Mouse (Mus musculus) erythroblast, adult 5-6 weeks (primary cell): ENCODE data around the gene Rpusd4. TPM values are rescaled to one million over a fixed set of nuclear protein-coding genes. Genes with fewer than 3 reads are reported as not detected.

ENCODE experiments used
- ATAC-seq: replicated peaks from 2 replicates; pipeline ENCODE4 v1.8.0; 2016; ENCODE audit warnings: moderate number of reproducible peaks, mild to moderate bottlenecking, moderate TSS enrichment, inconsistent platforms; ENCODE audit not compliant: poor library complexity, low FRiP score, severe bottlenecking
- total RNA-seq, 2 experiments: library from RNA; stranded (forward) in 1 of 2; stranded (reverse) in 1 of 2; fragments of 150-400 nt in 1 of 2; fragments of 200-764, 138-1000 nt in 1 of 2; gene quantifications; 2 replicates each; pipeline versions ENCODE4 v1.2.3 to v1.2.4; 2015 to 2017; ENCODE audit warnings: low replicate concordance in 2 of 2

Gene Rpusd4
- total RNA-seq, 2 experiments from 2014 or later: 0.77 to 9.4 TPM

DNA sequence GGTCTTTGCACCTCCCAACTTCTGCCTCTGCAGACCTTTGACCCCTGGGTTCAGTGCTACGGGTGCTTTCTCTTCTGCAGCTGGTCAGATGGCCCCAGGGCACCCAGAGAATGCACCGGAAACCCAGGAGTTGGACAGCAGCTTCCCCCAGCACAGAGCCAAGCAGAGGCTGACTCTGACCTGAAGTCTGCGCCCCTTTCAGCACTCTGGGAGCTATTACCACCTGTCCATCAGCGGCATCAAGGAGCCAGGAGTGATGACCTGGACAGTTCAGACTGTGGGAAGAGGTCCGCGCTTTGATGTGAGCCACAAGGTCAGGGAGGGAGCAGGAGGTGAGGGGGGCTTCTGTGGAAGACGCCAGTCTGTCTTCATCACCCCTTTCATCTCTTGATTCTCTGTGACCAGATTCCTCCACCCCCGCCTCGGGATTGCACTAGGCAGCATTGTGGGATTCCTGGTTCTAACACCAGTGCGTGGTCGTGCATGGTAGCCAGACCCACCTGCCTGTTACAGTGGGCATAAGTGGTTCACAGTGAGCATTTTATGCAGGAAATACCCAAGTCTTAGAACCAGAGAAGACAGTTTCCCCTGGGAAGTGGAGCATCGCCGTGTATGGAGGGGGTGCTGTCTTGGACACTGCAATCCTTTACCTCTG, 15.9 kb downstream of the Rpusd4 start:
- no peak for ATAC-seq

DNA sequence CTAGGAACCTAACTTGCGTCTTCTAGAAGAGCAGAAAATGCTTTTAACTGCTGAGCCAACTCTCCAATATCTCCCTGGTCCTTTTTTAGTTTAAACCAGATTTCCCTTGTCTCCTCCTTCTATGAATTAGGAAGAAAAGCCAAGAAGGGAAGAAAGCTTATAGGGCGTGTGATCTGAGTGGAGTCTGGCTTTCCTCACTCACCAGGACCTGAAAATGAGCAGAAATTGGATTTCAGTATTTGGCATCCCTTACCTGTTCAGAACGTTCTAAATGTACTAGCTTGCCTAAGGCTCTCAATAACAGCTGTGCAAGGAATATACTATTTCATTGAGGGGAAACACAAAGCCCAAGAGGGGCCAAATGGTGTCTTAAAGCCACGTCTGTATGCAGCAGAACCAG, 16.7 kb downstream of the Rpusd4 start:
- ATAC-seq: no peak

DNA sequence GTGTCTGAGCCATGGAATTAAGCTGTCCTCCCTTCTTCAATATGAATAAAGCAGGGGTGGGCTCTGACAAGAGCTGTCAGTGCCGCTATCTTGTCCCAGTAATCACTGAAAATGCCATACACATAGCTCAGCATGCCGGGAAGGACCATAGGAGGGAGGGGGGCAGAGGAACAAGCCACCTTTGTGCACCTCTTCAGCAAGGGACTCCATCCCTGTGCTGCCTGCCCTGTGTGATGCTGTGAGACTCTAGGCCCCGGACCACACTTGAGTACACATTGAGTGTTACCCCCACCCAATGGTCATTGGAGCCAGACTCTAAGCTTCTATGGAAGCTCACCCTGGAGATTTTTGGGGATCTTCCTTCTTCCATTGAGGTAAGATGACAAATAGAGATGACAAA, 18.7 kb downstream of the Rpusd4 start:
- ATAC-seq: no peak

DNA sequence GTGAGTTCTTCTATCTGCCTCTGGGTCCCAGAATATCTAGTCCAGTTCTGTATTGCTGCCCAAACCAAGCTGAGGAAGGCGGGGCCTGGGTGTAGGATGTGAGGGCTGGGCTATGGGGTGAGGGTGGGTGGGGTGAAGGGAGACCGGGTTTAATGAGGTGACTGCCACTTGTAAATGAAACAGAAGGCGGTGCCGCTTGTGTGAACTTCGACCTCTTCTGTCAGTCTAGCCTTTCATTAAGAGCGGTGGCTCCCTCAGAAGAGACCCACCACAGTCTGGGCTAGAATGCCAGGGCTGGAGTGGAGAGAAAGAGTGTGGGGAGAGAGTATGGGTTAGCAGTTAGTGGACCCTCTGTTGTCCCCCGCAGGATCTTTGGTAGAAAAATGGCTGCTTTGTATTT, 22.3 kb downstream of the Rpusd4 start:
- no peak for ATAC-seq

DNA sequence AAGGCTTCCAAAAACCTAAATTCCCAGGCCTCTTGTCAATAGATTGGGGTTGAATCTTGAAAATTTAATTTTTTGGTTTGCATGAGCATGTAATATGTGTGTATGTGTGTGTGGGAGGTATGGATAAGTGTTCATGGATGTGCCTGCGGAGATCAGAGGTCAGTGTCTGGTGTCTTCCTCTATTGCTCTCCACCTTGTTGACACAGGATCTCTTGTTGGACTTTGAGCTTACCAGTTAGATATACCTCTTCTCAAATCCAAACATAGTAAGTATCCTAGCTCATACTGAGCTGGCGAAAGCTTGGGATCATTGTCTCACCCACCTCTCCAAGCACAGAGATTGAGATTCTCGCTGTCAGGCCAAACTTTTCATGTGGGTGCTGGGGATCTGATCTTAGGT, 22.8 kb downstream of the Rpusd4 start:
- ATAC-seq: no peak

DNA sequence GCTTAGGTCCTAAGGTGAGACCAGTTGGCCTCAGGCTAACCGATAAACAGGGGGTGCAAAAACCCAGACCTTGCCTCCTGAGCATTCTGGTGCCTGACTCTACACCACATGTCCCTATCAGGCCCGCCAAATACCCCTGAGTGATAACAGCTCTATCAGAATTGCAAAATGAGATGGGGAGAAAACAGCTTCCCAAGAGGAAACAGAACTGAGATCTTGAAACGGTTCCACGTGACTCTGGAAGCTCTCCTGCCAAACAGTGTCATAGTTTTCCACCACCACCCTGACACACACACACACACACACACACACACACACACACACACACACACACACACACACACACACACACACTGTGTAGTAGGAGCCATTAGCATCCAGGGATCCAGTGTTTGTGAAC, 23.3 kb downstream of the Rpusd4 start:
- ATAC-seq: no peak

DNA sequence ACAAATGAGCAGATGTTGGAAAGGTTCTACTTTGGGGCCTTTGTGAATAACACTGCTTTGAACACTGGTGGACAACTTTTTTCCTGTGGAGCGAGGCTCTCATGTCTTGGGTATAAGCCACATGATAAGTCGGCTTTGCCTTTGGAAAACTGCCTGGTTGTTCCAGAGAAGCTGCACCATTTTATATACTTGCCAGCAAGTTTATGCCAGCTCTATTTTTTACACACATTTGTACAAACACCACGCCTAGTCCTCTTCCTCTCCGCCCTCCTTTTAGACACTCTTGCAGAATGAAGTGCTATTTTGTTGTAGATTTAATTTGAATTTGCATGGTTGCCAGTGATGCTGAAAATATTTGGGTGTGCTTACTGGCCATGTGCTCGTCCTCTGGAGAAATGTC, 25.8 kb downstream of the Rpusd4 start:
- ATAC-seq: no peak

DNA sequence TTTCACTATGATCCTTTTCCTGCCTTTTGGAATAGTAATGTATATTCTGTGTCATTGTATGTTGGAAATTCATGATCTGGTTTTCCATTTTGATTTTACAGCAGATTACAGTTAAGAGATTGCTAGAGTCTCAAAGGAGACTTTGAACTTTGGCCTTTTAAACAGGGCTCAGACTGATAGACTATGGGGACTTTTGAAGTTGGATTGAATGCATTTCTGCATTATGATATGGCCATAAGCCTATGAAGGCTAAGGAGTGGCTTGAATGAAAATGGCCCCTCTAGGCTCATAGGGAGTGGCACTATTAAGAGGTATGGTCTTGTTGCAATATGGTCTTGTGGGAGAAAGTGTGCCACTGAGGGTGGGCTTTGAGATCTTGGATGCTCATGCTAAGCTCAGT, 30.1 kb downstream of the Rpusd4 start:
- ATAC-seq: no peak

DNA sequence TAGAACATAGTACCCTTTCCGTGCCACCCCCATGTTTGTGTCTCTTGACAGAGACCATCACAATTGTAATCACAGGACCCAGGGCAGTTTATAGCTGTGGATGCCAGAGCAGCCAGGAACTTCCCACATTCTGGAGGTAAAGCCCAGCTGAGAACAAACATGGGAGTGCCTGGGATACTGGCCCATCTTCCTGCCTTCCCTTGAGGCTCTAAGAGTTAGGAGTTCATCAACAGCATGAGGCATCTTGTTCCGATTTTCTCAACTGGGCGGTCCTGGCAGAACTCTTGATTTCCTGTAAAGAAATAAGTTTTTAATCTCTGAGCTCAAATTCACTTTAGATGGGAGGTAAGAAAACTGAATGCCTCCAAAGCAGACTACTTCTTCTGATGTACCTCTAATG, 34.5 kb downstream of the Rpusd4 start:
- no peak for ATAC-seq

DNA sequence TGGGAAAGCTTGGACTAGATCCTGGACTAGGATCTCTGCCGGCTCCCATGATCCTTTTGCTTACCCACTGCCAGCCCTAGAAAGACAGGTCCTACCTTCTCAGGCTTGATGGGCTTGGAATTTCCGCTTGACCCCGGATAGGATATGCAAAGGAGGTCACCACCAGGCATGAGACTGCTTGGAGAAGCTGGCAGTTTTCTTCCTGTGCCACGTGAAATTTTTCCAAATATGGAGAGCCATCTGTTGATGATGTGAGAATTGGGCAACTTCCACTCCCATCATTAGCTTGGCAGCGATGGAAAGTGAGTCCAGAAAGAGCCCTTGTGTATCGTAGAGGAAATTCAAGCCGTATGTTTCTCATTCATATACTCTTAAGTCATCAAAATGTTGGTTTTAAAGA, 39.8 kb downstream of the Rpusd4 start:
- no peak for ATAC-seq

DNA sequence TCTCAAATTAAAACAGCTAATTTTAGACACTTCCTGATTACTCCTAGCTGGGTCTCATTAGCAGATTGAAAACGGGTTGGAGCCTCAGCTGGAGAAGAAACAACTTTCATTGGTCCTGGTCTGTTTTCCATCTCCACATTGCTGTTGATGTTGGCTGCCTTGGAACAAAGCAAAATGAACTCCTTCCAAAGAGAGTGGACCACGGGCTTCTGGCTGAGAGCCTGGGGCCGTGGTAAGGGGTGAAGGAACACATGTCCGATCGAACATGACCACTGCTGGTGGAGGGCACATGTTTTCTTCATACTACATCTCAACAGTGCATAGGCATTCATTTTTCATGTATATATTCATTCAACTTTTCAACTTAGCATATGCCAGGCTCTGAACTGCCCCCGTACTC, 42.7 kb downstream of the Rpusd4 start:
- ATAC-seq: no peak

DNA sequence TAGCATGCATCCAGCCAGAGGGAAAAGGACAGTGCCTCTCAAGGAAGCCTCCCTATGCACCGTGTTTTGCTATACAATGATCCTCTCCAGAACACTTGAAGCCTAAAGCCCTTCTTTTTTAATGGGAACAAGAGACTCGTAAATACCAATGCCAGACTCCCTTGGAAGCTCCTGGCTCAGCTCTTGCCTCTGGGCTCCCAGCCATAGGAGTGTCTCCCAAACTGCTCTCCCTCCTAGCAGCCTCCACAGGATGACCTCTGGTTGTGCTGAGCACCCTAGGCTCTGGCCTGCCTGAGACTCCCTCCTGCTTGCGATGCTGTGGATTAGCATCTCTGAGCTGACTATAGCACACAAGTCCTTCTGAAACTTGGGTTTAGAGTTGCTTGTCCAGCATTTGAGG, 44.9 kb downstream of the Rpusd4 start:
- no peak for ATAC-seq

DNA sequence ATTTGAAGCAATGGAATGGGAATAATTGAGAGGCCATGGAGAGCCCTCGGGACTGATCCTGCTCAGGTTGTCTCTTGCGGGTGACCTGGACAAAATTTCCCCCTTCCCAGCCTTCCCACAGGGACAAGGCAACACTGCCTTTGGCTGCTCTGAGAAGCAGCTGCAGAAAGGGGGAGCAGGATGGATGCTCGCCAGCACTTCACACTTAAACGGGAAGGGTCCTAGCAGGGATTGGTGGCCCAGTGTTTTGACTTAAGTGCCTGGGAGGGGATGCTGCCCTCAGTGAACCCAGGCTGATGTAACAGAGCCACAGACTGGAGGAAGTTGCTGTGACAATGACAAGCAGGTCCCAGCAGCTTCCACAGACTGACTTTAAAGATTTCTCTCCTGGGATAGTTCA, 45.9 kb downstream of the Rpusd4 start:
- no peak for ATAC-seq

DNA sequence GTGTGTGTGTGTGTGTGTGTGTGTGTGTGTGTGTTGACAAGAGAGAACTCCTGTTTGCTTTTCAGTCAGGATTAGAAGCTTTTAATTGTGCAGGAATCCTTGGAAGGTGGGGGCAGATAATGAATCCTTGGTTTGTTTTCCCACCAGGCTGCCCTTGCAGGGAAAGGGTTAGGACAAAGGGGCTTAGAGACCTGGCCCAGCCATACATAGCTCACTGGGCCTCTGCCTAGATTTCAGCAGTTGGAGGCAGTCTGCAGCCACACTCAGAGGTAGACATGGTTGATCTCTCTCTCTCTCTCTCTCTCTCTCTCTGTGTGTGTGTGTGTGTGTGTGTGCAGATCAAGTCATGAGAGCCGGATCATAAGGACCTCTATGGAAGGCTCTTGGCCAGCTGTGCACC, 46.6 kb downstream of the Rpusd4 start:
- ATAC-seq: no peak

DNA sequence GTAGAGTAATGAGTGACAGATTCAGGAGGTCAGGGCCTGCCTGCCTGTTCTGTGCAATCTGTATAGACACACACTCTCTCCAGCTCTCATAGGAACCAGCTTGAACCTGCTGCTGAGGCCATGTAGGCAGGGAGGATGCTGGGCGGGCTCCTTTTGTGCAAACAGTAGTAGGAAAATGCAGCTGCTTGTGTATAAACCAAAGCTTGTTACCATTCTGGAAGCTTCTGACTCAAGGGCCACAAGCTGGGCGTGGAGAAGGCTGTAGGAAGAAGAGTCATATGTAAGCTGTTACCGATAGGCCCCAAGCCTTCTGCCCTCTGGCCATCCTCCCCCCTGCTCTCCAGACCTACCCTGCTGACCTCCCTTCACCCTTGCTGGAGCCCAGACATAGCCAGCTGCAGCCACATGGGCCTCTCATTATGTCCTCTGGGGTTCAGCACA, 49.1 kb downstream of the Rpusd4 start:
- no peak for ATAC-seq

DNA sequence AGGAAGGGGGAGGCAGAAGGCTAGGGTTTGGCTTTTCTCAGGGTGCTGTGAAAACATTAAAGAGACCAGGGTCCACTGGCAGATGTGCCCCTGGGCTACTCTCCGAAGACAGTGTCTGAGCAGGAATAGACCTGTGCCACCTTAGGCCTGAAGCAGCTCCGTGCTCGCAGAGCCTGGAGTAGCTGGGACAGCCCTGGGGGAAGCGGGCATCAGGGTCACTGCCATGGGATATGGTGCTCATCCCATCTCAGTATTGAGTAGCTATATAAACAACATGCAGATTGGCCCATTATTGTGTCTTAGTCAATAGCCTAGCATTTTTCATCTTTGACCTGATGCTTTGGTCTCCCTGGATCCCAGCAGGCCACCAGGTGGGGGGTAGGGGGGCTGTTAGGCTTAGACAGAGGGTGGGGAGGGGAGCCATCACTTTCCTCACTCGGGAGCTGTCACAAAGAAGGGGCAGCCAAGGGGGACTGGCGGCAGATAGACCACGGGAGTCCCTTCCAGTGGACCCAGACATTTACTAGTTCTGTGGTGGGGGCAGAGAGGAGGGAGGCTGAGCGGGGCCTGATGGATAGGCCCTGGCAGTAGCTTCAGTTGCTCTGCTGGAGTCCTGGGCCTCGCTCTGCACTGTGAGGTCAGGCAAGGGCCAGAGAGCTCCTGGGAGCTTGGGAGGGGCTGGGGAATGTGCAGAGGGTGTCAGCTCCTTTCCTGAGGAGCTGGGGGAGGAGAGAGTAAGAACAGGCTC, 49.7 kb downstream of the Rpusd4 start:
- no peak for ATAC-seq

DNA sequence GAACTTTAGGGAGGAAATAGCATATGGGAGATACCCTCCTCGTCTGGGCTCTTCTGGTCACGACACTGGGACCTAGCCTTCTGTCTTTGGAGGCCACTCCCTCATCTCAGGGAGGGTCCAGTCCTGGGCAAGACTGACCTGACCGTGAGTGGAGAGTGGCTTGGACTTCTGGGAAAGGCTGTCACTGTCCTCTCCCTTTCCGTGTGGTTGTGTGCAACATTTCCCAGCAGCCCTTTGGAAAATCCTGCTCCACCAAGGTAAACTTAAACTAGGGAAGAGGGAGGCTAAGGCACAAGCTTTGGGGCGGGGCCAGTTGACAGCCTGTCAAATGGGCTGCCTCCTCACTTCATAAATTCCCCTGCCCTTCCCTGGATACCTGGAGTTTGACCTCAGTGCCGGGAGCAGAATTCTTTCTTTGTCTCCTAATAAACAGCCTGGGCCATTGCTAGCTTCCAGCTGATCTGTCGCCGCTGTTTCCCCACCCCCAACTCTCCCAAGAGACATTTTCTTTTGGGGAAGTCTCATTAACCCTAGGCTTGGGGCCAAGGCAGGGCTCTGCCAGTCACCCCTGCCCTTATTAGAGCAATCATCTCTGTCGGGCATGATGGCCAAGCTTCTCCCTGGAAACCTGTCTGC, 51.0 kb downstream of the Rpusd4 start:
- ATAC-seq: no peak

DNA sequence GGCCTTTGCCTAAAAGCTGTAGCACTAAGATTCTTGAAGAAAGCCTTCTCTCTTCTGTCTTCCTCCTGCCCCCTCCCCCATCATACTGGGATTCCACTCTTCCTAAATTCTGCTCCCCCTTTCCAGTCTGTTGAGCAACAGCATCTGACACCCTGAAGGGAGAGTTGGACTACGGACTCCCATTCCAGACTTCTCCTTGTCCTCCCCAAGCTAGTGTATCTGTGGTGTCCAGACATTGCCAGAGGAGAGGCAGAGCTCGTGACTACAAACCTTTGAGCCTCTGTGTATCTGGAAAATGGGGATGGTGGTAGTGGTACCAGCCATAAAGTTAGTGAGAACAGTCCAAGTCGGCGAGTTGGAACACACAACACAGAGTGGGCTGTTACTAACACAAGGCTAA, 52.6 kb downstream of the Rpusd4 start:
- no peak for ATAC-seq

DNA sequence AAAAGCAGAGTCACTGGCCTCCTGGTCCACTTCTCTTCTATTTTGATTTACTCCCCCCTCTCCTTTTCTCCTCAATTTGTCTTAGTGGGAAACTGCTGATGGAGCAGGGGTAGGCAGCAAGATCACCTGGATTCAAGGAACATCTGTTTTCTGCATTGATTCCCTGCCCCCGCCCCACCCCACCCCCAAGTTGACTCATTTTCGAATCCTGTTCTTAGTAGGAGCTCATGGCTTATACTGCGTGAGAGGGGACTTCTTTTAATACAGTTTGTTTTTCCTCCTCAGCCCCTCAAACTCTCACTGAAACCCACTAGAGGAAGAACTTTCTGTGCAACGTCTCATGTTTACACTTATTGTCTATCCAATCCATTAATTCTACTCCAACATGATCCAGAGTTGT, 56.3 kb downstream of the Rpusd4 start:
- ATAC-seq: no peak

DNA sequence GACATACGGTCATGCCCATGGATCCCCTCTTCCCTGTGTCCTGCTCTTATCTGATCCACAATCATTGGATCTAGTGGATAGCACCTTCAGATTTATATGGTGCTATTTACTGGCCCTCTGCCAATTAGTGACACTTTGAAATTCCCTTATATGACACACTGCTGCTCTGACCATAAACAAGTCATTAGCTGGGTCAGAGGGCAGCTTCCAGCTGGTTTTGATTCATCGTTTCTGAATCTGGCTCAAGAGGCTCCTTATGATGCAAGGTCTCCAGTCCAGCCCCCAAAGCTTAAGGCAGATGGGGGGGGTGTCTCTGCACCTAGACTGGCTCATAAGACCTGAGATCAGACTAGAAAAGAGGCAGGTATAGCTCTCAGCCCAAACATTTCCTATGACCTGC, 56.9 kb downstream of the Rpusd4 start:
- ATAC-seq: no peak

DNA sequence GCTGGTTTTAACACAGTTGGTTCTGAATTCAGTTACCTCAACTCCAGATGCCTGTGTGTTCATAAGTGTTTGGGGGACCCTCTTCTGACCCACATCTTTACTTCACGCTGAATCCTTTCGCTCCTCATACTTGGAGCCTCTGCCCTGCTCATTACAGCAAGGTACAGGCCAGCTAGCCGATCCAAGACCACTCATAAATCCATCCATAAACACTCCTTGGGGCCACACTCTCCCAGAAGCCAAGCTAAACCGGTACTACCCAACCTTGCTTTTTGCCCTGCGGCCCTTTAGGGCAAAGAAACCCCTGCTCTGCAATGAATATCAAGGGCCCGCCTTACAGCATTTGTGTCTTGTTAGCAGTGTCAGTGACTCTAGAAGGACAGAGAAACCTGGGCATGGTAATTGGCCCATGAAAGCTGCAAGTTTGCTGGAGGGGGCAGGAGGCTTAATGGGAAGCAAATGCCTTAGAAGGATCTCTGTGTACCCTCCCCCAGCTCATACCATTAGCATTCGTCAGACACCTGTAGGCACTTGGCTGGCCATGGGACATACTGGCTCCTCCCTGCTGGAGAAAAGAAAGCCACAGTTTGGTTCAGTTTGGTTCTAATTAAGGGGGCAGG, 59.1 kb downstream of the Rpusd4 start:
- no peak for ATAC-seq
